Mouse (Mus musculus): ENCODE results near the gene Ywhah. TPM values are rescaled to one million over a fixed set of nuclear protein-coding genes. Genes with fewer than 3 reads are reported as not detected.

The Ywhah gene
- polyA plus RNA-seq, 1 experiment: 306 TPM

DNA sequence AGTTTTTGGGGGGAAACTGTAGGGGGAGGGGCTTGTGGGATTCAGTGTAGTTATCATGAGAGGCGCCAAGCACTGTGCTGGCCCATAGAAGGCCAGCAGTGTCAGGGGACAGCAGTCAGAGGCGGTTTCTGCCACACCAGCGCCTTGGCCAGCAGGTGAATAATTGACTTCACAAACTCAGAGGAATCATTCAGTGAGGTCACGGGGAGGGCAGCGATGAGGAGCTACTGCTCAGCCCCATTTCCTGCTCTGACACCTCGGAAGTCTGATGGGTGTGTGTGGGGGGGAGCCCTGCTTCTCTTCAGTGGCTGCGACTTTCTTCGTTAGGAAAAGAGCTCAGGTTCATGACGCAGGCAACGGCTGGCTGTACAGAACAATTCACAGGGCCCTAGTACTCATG lies 24.8 kb downstream of the Ywhah start:
- H3K27ac ChIP-seq (ENCODE audit: insufficient read depth, low read length): no peak overlapping the region
- no peak for TF ChIP-seq CTCF (IDR thresholded peaks at IDR 0.05; ENCODE audit: borderline replicate concordance, insufficient read depth, low read length)
- TF ChIP-seq POLR2A (IDR thresholded peaks at IDR 0.05; ENCODE audit: low read depth, low read length): no peak
- H3K4me1 ChIP-seq (ENCODE audit: control insufficient read depth, insufficient read depth, low read length): no peaks in the 10 kb centered on the region
- no peak overlapping the region for H3K4me3 ChIP-seq (ENCODE audit: insufficient read depth, low read length)

DNA sequence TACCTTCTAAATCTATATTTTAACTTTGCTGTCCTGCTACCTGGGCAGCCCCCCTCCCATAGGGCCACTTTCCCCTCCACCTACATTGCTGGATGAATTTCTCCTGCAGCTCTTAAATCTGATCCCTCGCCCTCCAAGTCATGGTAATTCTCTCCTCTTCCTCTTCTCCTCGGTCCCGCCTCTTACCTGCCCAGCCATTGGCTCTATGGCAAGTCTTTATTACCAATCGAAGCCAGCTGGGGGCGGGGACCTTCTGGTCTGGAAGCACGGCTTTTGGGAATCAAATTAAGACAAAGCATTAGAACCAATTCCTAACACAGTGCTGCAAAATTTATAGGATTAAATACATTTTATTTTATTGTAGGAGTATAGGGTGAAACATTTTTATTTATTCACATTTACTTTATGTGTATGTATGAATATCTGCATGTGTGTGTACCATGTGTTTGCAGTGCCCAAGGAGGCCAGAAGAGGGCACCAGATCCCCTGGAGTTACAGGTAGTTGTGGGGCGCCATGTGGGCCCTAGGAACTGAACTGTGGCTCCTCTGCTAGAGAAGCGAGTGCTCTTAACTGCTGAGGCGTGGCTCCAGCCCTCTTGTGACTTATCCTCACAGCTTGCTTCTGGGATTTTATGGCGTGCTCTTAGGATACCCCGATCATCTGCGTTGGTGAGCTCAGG lies 26.2 kb downstream of the Ywhah start:
- H3K4me1 ChIP-seq (ENCODE audit: control insufficient read depth, insufficient read depth, low read length): no peaks in the 10 kb centered on the region
- TF ChIP-seq CTCF (IDR thresholded peaks at IDR 0.05; ENCODE audit: borderline replicate concordance, insufficient read depth, low read length): no peak
- no peak for TF ChIP-seq POLR2A (IDR thresholded peaks at IDR 0.05; ENCODE audit: low read depth, low read length)
- H3K27ac ChIP-seq (ENCODE audit: insufficient read depth, low read length): no peak overlapping the region
- H3K4me3 ChIP-seq (ENCODE audit: insufficient read depth, low read length): no peak overlapping the region

DNA sequence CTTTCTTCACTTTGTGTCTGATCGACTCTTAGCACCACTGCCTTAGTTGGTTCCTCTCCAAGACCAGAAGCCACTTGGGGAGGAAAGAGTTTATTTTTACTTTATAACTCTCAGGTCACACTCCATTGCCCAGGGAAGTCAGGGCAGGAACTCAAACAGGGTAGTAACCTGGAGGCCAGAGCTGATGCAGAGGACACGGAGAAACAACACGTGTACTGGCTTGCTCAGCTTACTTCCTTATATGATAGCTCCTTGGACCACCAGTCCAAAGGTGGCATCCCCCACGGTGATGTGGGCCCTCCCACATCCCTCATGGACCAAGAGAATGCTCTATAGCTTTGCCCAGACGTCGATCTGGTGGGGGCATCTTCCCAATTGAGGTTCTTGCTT lies 26.7 kb downstream of the Ywhah start:
- no peak overlapping the region for H3K27ac ChIP-seq (ENCODE audit: insufficient read depth, low read length)
- no peak overlapping the region for H3K4me3 ChIP-seq (ENCODE audit: insufficient read depth, low read length)
- TF ChIP-seq CTCF (IDR thresholded peaks at IDR 0.05; ENCODE audit: borderline replicate concordance, insufficient read depth, low read length): no peak
- no peak for TF ChIP-seq POLR2A (IDR thresholded peaks at IDR 0.05; ENCODE audit: low read depth, low read length)
- no peaks in the 10 kb centered on the region for H3K4me1 ChIP-seq (ENCODE audit: control insufficient read depth, insufficient read depth, low read length)

DNA sequence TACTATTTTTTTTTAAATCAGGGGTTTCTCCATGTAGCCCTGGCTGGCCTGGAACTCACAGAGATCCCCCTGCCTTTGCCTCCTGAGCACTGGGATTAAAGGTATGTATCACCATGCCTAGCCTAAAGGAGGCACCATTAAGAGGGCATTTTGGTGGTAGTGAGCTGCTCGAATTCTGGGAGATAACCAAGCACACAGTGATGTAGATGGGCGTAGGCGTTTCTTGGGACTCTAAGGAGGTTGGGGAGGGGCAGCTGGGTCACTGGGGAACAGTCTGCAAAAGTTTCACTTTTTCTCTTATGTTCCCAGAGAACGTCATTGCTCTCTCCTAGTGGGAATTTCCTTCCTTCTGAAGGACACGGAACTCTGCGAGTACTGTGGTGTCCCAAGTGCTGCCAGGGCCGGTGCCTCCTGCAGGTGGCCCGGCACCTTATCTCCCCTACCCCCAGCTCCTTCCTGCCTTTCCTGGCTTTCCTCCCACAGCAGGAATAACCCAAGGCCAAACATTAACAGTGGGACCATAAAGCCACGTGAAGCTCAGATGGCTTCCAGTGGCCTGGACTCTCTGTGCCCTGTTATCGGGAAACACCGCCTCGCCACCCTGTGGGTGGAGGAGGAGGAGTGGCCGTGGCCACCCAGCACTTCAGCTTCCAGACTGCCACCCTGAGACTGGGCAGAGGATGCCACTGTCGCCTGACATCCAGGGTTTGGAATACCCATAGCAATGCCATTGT lies 34.4 kb downstream of the Ywhah start:
- TF ChIP-seq CTCF (IDR thresholded peaks at IDR 0.05; ENCODE audit: borderline replicate concordance, insufficient read depth, low read length) (no peak), POLR2A (IDR thresholded peaks at IDR 0.05; ENCODE audit: low read depth, low read length) (no peak)
- H3K4me3 ChIP-seq (ENCODE audit: insufficient read depth, low read length): no peak overlapping the region
- no peak overlapping the region for H3K27ac ChIP-seq (ENCODE audit: insufficient read depth, low read length)
- H3K4me1 ChIP-seq (ENCODE audit: control insufficient read depth, insufficient read depth, low read length): no peaks in the 10 kb centered on the region

DNA sequence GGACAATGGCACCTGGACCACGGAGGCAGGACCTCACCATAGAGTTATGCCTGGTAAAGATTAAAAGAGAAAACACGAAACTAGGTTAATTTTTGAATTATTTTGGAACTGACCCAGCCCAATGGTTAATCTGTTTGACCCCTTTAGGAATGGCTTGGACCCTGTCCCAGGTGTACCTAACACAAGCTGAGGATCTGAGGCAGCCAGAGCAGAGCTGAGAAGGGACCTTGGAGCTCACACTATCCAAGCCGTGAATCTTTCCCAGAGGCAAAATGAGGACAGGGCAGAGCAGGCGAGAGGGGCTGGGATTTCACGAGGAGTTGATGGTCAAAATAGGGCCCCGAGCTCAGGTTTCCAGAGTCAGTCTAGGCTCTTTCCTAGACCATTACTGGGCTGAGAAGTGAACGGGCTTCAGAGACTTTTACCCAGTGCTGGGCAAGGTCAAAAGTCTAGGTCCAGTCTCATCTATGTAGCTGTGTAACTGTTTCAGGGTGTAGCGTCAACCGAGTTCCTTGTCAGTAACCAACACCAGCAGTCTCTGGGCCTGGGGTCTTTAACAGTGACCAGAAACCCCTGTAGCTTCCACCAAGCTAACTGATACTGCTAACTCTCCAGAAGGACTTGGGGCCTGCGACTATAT lies 37.6 kb downstream of the Ywhah start:
- no peak overlapping the region for H3K27ac ChIP-seq (ENCODE audit: insufficient read depth, low read length)
- no peaks in the 10 kb centered on the region for H3K4me1 ChIP-seq (ENCODE audit: control insufficient read depth, insufficient read depth, low read length)
- H3K4me3 ChIP-seq (ENCODE audit: insufficient read depth, low read length): no peak overlapping the region
- TF ChIP-seq POLR2A (IDR thresholded peaks at IDR 0.05; ENCODE audit: low read depth, low read length): no peak
- TF ChIP-seq CTCF (IDR thresholded peaks at IDR 0.05; ENCODE audit: borderline replicate concordance, insufficient read depth, low read length): no peak

DNA sequence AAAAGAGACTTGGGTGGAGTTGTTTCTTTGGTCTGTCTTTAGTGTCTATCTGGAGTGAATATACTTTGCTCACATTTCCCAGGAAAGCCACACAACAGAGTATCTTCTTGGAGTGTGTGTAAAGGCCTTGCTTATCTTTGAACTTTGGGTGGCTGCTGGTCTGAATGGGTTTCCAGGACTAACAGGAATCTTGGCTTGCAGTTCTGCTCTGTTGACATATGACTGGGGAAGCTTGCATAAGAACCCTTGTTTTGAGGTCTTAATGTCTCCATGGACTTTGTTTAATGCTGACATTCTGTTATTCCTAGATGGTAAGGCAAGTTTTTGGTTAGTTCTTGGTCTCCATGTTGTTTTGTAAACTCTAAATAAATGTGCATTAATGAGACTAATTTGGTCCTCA lies 51.5 kb downstream of the Ywhah start:
- no peaks in the 10 kb centered on the region for H3K4me1 ChIP-seq (ENCODE audit: control insufficient read depth, insufficient read depth, low read length)
- TF ChIP-seq CTCF (IDR thresholded peaks at IDR 0.05; ENCODE audit: borderline replicate concordance, insufficient read depth, low read length) (no peak), POLR2A (IDR thresholded peaks at IDR 0.05; ENCODE audit: low read depth, low read length) (no peak)
- H3K4me3 ChIP-seq (ENCODE audit: insufficient read depth, low read length): no peak overlapping the region
- H3K27ac ChIP-seq (ENCODE audit: insufficient read depth, low read length): no peak overlapping the region

DNA sequence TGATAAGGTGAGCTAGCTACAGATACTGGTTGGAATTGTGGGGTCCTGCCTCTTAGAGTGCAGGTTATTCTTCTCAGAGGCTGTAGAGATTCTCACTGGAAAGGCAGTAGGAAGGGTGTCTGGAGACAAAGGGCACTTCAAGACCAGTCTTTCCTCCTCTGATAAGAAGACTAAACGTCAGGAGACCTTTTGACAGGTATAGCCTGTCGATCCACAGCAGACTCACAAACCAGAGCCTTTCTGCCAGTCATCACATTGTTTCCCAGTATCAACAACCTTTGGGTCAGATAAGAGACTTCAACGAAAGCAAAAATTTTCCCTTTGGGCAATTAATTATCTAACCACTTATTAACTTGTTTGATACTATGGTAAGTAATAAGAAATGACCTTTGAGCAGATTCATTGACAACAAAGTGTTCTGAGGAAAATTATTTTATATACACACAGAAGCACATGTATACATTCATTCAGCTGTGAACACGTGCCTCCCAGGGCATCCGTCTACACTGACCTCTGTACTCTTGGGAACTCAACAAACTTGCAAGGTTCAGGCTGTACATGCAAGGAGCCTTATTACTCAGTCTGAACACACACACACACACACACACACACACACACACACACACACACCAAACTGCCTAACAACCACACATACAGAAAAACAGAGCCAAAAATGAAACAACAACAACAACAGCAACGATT lies 58.0 kb downstream of the Ywhah start:
- no peak overlapping the region for H3K4me3 ChIP-seq (ENCODE audit: insufficient read depth, low read length)
- no peak overlapping the region for H3K27ac ChIP-seq (ENCODE audit: insufficient read depth, low read length)
- TF ChIP-seq POLR2A (IDR thresholded peaks at IDR 0.05; ENCODE audit: low read depth, low read length) (no peak), CTCF (IDR thresholded peaks at IDR 0.05; ENCODE audit: borderline replicate concordance, insufficient read depth, low read length) (no peak)
- no peaks in the 10 kb centered on the region for H3K4me1 ChIP-seq (ENCODE audit: control insufficient read depth, insufficient read depth, low read length)

Other genes starting within 250 kb of the Ywhah start
- 39.9 and 41.3 TPM in 2 replicates for gene Pisd, start 233.2 kb upstream of the Ywhah start, polyA plus RNA-seq (2011; ENCODE audit: insufficient read length, low read depth, missing spikeins)
- gene Gm20671, start 191.7 kb upstream of the Ywhah start, polyA plus RNA-seq (2011; ENCODE audit: insufficient read length, low read depth, missing spikeins): not detected in 2 replicates
- gene Prr14l, start 164.6 kb upstream of the Ywhah start, polyA plus RNA-seq (2011; ENCODE audit: insufficient read length, low read depth, missing spikeins): 15.2 and 16.8 TPM in 2 replicates
- 17.6 and 22.4 TPM in 2 replicates for gene Depdc5, start 155.1 kb upstream of the Ywhah start, polyA plus RNA-seq (2011; ENCODE audit: insufficient read length, low read depth, missing spikeins)
- not detected in 2 replicates for gene Slc5a1, start 85.4 kb downstream of the Ywhah start, polyA plus RNA-seq (2011; ENCODE audit: insufficient read length, low read depth, missing spikeins)
- 4.7 and 6.4 TPM in 2 replicates for gene Spon2, start 199.6 kb downstream of the Ywhah start, polyA plus RNA-seq (2011; ENCODE audit: insufficient read length, low read depth, missing spikeins)

Data from embryonic fibroblast, embryonic 13.5 days (primary cell).